Mouse (Mus musculus) lung, postnatal 36 days (tissue): ENCODE measurements at regions not wholly inside any gene's neighbourhood (a gene's known extent, or its start where the extent isn't known, plus 50 kb on each side); places are given as distances from the start of the nearest gene placed in this dataset.
"Not testable (repeated sequence)": the region's sequence is repeated elsewhere in the genome, so short reads cannot be mapped to it uniquely, and the experiment has no call there.

ENCODE experiments used
- DNase-seq: peaks from one replicate; pipeline ENCODE4 v3.0.0; 2022; ENCODE audit warnings: mixed read lengths

DNA sequence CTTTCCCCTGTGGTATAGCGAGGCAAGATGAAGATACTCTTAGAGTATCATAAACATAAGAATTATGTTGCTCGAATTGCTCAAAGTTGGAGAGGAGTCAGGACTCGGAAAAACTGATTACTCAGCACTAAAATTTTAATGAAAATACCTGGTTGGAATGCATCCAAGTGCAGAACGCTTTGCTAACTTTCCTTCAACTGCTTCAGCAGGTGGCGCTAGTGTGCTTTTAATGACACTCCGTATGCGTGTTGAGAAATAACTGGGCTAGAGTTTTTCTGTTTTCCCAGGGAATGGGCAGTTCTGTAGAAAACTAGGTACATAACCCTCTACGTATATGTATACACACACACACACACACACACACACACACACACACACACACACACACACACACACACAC is 221.0 kb downstream of the Grxcr1 start:
- DNase-seq: peak; percentile 63

DNA sequence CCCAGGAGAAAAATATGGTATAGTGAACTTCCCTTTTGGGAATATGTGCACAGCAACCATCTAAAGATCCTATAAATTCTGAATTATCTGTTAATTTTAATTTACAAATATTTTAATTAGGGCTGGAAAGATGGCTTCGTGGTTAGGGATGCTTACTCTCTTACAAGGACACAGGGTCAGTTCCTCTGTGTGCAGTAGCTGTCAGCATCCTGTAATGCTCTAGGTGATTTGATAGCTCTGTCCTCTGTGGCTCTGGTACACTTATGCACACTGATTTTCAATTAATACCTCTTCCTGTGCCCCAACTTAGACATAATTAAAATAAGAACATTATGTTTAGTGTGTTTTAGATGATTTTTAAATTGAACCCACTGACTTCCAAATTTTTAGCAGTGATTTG is 221.8 kb downstream of the Grxcr1 start:
- DNase-seq: no peak

DNA sequence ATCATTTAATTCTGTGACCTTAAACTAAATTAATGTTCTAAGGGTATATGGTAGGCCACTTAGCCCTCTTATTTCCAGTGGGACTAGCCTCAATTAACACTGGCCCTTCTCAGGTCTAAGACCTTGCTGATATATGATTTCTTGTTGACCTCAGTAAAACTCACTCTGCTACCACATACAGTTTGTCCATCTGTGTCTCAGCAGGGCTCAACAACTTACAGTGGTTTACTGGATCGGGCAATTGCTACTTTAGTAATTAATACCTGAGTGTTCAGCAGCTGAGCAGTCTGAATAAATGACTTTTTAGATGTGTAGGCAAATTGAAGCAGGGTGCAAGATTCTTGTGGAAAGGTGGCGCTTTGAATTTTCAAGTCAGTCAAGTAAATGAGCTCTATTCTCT is 222.5 kb downstream of the Grxcr1 start:
- no peak for DNase-seq

DNA sequence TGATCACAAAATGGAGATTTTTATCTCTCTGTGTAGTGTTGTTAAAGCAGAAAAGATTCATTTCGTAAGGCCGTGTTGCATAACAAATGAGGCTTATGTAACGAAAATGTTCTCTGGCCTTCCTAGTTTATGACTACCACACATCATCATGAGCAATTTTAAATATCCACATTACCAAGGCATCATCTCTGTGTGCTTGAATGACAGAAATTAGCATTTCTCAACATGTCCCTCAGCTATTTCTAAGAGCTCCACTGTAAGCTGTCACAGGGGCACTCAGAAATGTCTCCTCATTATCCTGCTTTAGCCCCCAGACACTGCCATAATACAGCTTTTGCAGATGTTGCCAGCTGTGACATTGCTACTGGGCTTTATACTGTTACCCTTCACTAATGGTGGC is 232.6 kb downstream of the Grxcr1 start:
- no peak for DNase-seq

DNA sequence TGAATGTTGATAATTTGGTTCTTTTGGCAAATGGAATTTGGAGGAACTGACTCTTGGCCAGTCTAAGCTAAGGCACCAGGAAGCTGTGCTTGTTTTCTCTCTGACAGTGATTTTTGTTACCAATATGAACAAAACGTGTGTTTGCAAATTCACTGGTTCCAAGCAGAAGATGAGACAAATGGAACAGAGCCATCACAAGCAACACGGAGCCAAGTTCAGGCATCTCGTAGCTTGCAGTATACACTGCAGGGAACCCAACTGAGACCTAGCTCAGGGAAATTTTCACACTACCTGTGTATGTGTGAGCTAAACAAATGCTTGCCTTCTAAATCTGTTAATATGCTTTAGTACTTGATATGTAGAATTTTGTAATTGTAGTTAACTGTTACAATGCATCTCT is 242.6 kb downstream of the Grxcr1 start:
- no peak for DNase-seq

DNA sequence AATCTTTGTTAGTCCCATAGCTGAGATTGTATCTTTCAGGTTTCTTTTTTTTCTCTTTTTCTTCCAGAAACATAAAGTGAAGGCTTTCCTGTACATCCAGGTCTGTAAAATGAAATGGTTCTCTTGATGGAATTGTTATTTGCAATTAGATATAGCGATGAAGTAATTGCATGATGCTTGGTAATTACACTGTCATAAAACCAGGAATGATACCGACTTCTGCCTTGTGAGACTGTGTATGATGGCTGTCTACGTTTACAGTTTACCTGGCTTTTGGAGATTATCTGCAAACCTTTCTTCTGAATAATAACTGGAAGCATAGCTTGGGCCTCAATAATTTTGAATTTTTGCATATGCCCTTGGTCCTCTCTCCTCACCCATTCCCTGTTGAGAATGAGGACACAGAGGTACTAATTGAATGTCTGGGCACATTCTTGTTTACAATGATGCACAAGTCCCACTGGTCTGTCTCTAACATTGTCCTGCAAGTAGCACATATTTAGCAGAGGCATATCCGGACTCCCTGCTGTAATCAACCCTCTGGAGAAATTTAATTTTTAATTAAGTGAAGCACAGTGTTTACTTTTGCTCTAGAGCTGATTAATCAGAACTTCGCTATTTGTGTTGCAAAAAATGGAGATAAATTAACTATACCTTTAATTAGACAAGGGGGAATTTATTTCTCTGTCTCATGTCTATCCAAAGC is 244.1 kb downstream of the Grxcr1 start:
- DNase-seq: no peak

DNA sequence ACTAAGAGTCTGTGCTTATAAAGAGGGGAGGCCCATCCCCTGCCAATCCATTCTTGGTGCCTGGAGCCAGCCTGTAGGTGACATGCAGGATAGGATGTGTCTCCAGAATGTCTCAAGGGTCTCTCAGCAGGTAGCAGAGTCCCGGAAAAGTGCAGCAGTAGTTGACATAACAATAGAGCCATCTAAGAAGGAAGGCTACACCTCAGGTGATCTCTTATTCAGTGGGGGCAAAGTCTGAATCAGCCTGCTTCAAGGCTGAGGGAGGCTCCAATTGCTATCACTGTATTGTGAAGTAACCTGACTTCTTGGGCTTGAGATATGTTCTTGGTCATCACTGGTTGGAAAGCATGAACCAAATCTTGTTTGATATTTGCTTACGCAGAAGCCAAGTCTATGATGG is 264.1 kb downstream of the Grxcr1 start:
- DNase-seq: not testable (repeated sequence)

DNA sequence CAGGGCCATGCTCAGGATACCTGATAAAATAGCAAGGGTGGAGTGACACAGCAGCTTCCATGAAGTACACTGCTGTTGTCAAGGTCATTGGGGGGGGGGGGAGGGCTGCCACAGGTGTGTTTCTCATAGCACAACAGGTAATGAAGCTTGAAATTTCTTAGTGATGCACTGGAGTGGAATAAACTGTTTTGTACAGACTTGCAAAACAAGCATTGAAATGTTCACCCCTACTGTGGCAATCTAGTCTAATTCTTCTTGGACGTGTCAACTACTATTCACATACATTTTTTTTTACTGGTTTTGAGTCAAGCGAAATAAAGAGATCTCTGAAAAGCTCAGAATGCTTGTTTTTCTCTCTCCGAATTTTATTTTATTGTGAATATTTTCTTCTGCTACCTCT is 281.6 kb downstream of the Grxcr1 start:
- DNase-seq: no peak

DNA sequence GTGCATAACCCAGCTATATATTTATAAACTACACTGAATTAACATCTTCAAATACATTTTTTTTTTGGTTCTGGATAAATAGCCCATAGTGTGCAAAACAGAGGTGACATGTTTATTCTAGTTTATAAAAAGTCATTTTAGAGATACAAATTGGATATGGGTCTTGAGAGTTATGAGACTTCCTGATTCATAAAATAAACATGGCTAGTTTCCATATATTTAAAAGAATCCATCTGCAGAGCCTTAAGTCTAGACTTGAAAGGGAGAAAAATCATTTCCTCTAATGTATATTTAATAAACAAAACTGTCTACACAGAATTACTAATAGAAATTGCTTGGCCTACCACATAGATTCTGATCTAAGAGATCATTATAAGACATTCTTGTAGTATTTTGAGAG is 287.3 kb downstream of the Grxcr1 start:
- DNase-seq: no peak

DNA sequence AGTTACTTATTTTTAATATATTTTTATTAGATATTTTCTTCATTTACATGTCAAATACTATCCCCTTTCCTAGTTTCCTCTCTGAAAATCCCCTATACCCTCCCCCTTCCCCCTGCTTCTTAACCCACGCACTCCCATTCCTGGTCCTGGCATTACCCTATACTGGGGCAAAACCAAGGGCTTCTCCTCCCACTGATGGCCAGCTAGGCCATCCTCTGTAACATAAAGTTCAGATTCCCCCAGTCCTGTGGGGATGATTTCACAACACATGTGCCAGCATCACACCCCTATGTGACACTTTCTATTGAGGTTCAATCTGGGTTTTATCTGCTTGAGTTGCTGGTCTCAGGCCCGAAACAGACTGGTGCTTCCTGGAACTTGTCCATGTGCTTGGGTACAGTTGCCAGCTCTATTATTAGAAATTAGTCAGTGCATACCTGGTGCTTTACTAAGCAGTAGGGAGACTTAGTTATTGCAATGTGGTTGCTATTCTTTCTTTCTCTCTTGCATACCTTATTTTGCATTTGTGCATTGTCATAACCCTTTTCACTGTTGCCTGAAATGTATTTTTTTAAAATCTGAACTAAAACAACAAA is 295.5 kb downstream of the Grxcr1 start:
- no peak for DNase-seq

DNA sequence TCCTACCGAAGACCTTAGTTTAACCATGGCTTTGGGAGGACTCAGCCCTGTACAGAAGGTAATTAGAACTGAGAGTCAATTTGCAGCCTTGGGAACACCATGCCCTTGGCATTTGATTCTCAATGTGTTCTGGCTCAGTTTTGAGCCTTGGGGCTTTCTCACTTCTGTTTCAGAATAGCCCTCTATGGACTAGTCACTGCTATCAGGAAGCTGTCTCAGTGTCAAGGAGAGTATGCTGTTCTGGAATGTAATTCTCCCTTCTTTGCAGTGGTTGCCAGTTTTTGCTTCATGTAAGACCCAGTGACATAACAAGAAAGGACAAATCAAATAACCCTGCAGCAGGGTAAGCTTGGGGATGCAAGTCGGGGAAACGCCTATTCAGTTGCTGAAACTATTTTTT is 297.7 kb downstream of the Grxcr1 start:
- DNase-seq: no peak

DNA sequence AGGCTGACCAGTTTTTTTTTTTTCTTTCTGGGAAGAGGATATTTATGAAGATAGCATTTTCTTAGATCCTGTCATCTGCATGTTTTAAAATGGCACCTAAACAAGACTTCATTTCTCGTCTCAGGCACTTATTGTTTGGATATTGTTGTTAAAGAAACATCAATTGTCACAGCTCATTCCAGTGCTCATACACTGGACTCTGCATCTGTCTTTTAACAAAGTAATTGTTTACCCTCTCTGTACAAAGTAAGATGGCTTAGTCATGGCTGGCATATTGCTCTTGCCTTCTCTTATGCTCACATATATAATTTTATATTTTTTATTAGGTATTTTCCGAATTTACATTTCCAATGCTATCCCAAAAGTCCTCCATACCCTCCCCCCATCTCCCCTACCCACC is 298.2 kb downstream of the Grxcr1 start:
- DNase-seq: no peak

DNA sequence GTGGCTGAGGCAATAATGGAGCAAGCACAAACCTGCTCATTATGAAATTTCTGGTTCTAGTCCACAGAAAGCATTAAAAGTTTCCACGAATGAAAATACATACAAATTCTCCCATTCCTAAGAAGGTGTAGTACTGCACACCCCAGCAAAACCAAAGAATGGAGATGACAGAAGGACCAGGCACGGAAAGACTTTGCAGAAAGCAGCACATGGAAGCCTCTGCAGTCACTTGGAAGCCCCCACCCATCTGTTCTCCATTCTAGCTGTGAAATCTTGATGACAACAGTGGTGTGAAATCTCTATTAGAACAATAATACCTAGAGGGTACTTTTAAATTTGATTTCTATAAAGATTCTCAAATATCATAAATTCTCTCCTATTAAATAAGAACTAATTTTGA is 319.3 kb downstream of the Grxcr1 start:
- DNase-seq: no peak

DNA sequence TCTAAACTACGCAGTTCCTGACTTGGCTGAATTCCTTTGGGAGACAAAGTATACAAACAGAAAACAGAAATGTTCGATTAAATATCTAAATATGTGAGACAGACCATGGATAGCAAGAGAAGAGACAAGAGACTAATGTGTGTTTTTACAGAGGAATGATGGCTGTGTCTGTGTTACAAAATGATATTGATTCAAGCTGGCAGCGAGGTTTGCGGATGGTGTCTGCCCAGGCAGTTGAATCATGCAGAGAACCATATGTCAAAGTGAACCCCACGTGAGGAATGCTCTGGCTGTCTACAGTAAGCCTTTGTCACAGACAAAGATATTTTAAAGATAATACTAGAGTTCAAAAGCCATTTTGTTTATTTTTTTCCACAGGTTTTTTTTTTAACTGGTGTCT is 320.2 kb downstream of the Grxcr1 start:
- no peak for DNase-seq

DNA sequence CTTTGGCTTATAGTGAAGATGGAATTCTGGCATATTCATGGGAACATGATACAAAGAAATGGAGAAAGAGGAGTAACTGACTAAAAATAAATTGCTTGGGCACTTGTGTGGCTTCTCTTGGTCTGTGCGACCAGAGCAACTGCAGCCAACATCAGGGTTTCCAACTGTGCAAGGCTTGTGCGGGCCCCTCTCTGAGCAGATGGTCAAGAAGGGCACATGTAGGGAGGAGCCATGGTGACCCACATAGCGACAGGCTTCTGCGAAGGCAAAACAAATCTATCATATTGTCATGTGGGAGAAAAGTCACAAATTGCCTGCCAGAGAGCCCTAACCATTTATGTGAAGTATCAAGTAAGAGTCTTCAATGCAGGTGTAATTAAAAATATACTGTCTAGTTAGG is 321.6 kb downstream of the Grxcr1 start:
- DNase-seq: no peak

DNA sequence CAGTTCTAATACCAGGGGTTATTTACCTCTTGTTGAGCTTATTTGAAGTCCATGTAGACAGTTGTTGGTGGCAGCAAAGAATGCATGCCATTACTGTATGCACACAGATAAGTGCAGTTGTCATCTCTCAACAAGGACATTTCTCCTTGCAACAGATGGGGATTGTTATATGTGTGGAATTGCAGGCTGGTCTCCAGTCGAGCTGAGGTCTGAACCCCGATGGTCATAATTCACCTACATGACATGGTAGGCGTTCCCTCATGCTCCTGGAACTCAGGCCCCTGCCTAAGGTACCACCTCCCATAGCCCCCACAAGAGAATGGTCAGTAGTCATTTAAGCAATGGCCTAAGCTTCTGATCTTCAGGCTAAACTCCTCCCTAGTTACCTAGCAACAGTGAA is 322.2 kb downstream of the Grxcr1 start:
- not testable (repeated sequence) for DNase-seq

DNA sequence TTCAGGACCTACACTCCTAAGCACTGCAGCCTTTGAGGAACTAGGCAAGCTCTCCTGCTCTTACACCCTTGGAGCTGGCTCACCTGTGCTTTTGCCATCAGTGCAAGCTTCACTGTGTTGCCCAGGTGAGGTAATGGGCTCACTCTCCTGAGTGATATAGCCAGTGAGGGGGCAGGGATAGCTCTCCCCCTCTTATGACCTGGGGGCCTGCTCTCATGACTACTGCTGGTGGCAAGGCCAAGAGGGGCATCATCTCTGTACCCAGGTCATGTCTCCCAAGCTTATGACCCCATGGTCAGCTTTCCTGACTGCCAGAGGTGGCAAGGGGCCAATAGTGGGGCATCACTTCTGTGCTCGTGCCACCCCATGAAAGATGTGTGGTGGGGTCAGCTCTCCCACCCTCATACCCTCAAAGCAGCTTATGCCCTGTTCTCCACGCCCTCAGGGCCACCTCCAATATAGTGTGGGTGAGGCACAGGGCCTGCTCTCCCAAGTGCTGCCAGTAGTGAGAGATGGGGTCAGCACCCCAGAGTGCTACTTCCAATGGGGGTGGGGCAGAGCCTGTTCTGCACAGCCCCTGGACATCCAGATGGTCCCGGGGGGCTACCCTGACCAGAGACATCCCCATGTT is 330.1 kb downstream of the Grxcr1 start:
- no peak for DNase-seq

DNA sequence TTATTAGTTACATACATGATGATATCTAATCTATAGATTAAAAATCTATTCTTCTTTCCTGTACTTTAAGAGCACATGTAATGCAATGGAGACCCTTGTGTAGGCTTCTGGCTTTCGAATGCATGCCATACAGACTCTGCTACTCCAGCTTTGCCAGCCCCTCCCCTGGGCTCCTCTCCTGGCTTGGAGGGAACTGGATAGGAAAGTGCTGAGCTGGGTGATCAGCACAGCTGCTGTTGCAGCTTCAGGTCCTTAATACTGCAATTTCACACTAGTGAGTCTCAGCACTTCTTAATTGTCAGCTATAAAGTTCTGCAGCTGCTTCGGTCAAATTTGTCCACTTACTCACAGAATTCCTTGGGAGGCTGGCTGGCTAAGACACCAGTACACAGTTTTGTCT is 341.4 kb downstream of the Grxcr1 start:
- DNase-seq: no peak
